Mouse (Mus musculus): ENCODE results near the gene Col12a1. TPM values are rescaled to one million over a fixed set of nuclear protein-coding genes. Genes with fewer than 3 reads are reported as not detected.
A peak's percentile ranks its signal among the peaks of the same experiment; 100 is the strongest.
"Not testable (repeated sequence)": the region's sequence is repeated elsewhere in the genome, so short reads cannot be mapped to it uniquely, and the experiment has no call there.

The Col12a1 gene
- total RNA-seq, 2 experiments from 2014 or later = 7.1 to 8.3 TPM

DNA sequence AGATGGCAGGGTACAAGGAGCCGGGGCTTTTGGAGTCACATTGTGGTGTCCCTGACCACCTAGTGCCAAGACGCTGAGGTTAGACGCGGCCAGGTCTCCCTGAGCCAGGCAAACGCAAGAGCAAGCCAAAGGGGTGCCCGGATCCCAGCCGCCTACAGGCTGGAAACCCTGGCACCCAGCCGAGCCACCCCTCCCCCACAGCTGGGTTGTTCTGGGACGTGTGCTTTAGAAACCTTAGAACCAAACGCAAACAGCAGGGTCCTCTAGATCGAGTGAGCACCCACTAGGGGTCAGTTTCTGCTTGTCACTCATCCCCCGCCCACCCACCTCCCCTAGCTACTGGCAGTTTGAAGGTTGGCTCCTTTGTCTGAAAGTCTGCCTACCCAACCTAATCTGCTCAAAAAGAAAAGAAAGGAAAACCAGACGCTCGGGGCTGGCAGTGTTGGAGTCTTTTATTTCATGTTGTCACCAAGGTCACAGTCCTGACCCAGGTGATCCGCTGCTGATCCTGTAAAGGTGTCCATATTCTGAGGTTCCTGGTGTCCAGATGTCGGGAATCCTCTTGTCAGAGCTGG is 4.1 kb downstream of the Col12a1 start:
- DNase-seq = peak; percentile 84 to 88
- intact Hi-C loops (cut with DNase I) = loop anchor here (10.0 kb wide), 1 partner anchor 190 kb away; no protein-coding TSS in a partner anchor

DNA sequence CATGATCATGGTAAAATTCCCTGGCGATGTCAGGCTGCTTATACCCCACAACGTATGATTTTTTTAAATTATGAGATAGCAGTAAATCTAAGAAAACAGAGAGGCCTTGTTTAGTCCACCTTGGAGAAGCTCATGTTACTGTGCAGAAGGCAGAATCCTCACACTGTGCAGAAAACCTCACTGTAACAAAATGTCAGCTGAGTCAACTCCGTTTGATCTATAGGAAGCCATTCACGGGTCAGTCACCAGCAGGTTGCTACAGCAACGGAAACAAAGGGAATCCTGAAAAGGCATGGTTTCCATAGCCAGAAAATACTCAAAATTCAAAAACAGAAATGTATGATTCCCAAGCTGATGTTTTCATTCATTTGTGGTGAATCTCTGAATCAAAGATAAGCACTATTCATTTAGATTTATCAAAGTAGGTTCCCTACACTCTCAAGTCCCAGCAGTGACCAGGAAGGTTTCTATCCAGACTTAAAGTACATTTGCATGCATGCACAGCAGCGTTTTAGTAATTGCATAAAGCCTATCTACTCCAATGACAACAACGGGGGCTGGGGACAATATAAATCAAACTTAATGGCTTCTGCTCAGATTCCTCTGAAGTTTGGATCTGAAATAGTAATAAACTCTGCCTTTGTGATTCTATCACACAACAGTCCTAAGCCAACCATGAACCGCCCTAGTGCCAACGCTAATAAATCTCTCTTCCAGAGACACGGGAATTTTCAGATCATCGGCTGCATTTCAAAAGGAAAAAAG is 28.7 kb downstream of the Col12a1 start:
- no peak for DNase-seq
- intact Hi-C loops (cut with DNase I) = no loop called here

DNA sequence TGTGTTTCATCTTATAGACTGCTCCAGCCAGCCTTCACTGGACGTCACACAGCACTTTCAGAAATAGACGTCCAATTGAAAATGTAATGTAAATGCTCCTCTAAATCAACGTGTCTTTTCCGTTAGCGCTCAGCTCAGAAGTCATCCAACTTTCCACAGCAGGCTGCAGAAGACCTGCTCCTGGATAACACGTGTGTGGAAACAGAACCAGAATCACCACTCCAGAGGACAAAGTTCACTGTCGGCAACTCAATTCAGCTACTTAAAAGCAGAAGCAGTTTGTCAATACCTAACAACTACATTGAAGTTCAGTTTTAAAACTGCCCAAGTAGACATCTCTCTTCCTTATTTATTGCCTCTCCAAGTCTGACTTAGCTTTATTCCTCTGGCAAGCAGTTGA is 29.3 kb downstream of the Col12a1 start:
- intact Hi-C loops (cut with DNase I) = no loop called here
- no peak for DNase-seq

DNA sequence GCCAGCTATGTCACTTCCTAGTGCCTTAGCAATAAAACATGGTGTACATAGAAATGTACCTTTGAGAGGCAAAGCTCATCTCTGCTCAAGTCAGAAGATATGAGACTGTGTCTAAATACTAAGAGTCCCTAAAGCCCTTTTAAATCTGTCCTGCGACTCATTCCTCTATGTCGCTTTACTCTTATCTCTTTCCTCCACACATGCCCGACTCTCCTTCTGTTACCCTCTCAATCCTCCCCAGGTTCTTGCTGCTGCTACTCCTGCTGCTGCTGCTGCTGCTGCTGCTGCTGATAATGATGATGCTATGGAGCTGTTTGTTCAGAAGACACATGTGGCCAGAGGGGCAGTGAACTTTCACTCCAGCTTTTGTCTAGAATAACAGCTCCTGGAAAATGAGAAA is 31.4 kb downstream of the Col12a1 start:
- intact Hi-C loops (cut with DNase I) = no loop called here
- no peak for DNase-seq

DNA sequence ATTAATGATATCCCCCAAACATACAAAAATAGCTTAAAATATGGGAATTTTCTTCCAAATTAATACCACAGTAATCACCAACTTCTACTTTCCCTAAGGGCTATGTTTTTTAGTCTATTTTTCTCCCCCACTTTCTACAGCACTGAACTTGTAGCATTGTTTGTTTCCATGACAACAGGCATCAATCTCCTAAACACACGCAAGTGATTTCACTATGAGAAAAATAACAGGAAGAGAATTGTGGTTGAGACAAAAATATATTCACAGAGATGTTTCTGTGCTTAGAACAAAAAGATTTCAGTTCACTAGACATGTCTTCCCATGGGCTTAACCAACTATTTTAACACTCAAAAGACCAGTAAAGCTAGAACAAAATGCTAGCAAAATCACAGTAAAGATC is 32.6 kb downstream of the Col12a1 start:
- intact Hi-C loops (cut with DNase I) = no loop called here

DNA sequence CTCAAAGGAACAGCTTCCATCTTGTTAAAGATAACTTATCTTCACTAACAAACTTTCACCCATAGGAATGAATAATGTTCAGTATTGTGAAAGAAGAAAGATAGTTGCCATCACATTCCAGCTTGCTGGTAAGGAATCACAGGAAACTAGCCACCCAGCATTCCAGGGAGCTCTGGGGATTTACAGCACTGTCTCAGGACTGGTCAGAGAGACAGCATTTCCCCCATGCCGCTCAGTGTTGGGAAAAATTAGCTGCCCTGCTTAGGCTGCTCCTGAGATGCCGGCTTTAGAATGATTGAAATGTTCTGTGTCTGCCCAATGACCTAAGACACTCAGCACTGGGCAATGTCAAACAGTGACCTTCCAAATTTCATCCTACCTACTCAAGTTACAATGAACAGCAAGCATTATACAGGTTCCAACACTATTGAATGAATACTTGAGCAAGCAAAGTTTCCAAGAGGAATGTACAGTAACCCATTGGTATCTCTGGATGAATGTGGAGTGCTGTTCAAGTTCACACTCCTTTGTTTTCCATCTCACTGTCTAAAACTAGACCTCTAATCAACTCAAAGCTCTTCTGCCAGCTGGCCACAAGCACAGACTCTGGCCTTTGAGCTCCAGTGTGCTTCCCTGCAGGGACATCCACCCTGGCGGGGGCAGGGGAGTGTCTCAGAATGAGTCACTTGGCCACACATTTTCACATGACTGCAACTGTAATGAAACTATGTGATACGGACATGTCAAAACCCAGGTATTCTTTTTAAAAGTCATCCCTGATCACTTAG is 38.0 kb downstream of the Col12a1 start:
- intact Hi-C loops (cut with DNase I) = no loop called here
- DNase-seq = peak; percentile 77 to 82

More for the DNA sequence above, 32.6 kb downstream of the Col12a1 start:
- no peak for DNase-seq

DNA sequence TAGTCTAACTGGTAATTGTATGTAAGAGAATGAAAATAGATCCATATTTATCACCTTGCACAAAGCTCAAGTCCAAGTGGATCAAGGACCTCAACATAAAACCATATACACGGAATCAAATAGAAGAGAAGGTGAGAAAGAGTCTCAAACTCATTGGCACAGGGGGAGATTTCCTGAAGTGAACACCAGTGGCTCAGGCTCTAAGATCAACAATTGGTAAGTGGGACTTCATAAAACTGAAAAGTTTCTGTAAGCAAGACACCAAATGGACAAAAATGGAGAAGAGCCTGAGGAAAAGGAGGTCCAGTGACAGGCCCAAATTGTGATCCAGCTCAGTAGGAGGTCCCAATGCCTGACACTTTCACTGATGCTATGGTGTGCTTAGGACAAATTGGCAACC is 49.8 kb downstream of the Col12a1 start:
- intact Hi-C loops (cut with DNase I); DNase-seq: not testable (repeated sequence)

DNA sequence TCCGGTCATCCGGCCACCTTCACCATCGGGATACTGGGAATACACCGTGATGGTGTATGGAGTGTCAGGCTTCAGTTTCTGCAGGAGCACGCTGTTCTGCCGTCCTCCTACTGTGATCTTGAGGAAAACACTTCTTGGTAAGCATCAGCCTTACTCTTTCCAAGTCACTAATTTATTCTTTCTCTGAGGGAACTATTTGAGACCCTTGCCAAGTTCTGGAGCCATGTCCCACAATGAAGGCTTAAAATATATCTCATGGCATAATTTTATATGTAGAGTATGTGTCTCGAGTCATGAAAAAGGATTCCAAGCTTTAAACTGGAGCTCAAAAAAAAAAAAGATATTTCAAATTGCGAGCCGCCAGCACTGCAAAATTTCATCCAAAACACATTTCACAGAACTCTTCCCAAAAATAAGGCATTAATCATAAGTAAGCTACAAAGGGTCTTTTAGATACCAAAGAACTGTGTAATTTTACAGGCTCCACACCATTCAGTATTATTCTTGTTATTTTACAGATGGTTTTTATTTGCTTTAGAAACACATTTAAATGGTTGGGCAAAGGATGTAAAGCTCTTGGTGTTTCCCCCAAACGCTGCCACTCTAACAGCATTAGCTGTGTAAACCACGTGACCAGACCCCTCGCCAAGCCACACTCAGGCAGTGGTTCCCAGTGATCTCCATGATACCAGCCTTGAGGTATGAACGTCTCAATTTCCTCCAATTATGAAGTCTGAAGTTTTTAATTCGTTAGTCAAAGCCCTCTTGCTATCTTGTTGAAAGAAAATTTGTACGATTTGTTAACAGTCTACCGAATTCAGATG is 65.1 kb downstream of the Col12a1 start:
- DNase-seq = no peak

DNA sequence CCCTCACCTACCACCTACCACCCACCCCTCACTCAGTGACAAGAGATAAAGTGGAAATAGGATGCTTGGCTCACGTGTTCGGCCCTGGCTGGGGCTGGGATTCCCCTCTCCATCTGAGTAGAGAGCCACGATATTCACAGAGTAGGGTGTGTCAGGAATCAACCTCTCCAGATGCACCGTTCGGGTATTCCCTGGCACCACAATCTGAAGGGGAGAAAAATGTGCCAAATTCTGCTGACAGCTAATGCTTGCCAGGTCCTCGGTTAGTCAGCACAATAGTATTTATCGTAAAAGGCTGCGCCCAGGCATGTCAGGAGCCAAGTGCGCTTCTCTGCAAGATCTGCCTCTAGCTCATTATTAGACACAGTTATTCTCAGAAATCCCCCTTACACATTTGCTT is 70.0 kb downstream of the Col12a1 start:
- peak; percentile 52 to 59 for DNase-seq
- intact Hi-C loops (cut with DNase I) = no loop called here

More for the DNA sequence above, 65.1 kb downstream of the Col12a1 start:
- intact Hi-C loops (cut with DNase I) = no loop called here

DNA sequence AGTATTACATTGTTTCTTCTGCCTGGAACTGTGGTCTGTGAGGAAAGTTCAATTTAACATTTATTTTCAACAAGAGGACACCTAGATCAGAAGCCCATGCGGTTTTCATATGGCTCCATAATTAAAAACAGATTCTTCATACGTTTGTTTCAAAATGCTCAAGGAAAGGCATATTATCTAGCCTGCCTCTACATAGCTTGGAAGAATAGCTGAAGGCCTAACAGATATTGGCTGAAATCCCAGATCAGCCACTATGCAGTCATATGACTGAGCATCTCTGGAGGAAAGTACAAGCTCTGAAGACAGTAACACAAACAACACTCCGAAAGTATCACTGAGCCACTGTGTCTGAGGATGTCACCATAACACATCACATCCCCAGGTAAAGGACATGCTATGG is 72.9 kb downstream of the Col12a1 start:
- DNase-seq = no peak
- intact Hi-C loops (cut with DNase I) = loop anchor here (2.0 kb wide), 1 partner anchor 15 kb away; no protein-coding TSS in a partner anchor

DNA sequence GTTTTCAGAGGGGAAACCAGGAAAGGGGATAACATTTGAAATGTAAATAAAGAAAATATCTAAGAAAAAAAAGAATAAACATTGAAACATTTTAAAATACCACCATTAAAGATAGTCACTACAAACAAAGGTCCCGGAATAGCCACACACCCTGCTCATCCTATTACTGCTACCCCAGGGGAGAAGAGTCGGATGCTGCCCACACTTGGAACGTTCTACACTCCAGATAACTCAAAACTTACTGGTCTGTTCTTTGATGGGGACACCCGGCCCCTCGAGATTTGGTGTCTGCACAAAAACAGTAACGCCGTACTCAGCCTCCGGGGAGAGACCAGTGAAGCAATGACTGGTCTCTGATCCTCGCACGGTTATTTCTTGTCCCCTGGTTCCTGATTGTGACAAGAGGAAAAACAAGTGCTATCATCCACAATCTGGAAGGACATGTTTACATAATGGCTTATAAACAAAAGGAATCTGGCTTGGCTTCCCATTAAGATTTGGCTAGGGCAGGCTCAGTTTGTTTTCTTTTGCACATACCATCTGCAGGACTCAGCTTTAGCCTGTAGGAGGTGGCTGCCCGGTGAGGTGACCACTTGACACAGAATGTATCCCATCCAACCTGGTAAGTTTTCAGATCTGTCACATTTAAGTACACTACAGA is 79.1 kb downstream of the Col12a1 start:
- no peak for DNase-seq
- intact Hi-C loops (cut with DNase I) = no loop called here

DNA sequence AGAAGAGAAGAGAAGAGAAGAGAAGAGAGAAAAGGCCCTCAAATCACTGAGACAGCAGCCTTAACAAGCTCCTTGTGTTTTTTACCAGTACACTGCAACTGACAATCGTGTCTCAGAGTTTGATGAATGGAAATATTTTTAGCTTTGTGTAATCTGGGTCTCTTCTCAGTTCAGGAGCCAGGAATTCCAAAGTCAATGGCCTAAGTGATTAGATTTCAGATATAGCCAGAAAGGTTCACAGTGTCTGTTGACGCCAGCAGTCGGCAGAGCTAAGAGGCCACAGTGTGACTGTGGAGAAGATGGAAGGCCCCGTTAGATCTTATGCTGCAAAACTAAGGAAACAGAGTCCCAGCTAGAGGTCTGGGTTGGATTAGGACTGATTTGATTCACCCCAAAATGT is 80.8 kb downstream of the Col12a1 start:
- intact Hi-C loops (cut with DNase I) = no loop called here
- no peak for DNase-seq

DNA sequence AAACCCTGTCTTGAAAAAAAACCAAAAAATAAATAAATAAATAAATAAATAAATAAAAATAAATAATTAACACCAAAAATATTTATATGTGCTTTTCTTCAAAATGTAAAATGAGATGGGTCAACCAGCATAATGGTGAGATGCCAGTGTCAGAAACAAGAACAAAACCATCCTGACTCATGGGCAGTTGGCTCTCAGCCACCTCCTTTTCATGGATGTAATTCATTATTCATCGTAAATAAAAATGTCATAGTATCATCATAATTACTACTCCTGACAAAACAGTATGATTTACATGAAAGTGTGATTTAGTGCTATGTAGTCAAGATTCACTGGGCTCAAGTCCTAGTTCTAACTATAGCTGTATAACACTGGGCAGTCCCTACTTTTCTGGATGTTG is 84.6 kb downstream of the Col12a1 start:
- intact Hi-C loops (cut with DNase I) = no loop called here
- no peak for DNase-seq

DNA sequence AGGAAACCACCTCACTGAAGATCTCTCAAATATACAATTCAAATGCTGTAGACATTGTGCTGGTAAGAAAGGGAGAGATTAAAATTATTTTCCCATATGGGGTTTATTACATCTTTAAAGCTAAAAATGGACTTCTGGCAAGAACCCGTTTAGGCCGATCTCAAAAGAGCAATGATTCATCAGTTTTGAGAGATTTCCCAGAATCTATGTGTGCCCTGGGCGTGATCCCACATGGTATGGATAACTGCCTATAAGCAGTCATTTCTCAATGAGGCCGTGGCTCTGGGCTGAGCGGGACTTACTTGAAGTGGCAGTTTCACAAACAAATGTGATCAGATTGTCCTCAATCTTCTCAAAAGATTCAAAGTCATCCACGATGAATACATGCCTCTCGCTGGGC is 87.4 kb downstream of the Col12a1 start:
- intact Hi-C loops (cut with DNase I) = no loop called here
- no peak for DNase-seq

DNA sequence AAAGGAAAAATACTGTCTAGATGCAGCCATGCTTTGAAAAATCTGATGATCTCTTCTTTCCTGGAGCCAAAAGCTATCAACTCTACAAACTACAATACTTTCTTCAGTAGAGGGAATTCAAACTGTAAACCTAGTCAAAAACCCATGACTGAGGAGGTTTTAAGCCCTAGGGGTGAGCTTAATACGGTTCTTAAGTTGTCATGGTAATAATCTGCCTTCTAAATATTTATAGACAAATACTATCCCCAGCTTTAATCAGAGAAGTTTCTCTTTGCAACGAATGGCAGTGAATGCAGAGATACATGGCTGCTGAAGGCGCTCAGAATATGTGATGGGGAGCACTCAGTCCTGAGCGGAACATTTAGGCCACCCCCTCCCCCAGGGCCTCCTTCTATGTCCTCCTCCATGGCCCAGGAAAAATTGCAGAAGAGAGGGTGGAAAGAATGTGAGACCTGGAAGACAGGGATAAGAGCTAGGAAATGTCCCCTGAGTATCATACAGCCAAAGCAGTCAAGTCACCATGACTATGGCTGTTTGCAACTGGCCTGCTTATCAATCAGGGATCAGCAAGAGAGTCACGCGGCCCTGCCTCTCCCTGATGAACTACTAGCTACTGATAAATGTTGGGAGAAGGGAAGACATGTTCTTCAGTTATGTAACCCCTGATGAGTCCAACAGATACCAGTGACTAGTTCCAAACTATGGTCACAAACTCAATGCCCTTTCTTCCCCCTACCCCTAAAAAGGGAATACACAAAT is 99.6 kb downstream of the Col12a1 start:
- DNase-seq = no peak
- intact Hi-C loops (cut with DNase I) = no loop called here

DNA sequence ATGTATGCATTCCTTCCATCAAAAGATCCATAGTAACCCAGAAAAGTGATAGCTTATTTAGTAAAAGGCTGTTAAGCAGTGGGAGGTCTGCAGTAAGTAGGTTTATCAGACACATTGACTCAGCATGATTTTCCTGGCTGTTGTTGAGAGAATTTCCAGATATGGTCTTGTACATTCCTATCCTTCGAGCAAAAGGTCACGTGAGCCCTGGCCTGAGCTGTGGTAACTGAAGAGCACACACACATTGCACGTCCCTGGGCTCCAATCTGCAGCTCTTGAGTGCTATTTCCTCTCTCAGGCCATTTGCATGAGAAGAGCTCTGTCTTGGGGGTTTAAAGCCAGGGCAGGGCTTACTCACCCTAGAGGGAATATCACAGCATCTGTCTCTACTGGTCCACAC is 101.3 kb downstream of the Col12a1 start:
- intact Hi-C loops (cut with DNase I) = no loop called here
- DNase-seq = peak; percentile 66 to 68

DNA sequence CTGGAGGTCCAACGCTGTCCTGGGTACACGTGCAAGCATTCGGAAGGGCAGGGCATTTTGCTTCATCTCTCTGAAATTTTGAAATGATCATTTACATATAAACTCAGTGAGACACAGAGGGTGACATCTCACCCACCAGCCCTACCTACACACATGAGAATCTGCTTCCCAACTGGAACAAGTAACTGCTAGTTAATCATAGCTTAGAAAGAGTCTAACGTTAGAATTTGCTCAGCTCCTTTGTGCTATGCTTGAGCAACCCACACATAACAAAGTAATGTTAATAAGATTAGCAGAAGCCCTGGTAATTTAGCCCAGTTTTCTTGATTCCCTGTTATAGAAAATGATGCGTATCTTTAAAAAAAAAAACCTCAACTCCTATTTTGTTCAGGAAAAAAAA is 102.6 kb downstream of the Col12a1 start:
- no peak for DNase-seq
- intact Hi-C loops (cut with DNase I) = no loop called here

DNA sequence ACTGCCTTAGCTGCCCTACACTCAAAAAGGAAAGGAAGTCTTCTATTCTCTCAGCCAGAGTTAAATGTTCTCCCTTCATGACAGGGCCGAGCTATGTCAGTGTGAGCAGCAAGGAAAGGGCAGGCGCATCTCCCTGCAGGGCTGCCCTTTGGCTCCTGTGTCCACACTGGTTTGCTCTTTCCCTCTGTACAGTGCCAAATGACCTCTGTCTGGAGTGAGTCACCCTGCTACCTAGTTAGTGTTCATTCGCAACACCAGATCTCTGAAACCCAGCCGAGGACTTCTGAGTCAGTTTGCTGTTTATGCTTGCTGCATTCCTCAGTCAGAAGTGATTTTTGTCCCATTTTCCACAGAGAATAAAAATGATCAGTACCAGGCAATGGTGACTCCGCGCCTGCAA is 108.3 kb downstream of the Col12a1 start:
- intact Hi-C loops (cut with DNase I) = no loop called here
- DNase-seq = peak in 1 of 2 experiments; percentile 19

DNA sequence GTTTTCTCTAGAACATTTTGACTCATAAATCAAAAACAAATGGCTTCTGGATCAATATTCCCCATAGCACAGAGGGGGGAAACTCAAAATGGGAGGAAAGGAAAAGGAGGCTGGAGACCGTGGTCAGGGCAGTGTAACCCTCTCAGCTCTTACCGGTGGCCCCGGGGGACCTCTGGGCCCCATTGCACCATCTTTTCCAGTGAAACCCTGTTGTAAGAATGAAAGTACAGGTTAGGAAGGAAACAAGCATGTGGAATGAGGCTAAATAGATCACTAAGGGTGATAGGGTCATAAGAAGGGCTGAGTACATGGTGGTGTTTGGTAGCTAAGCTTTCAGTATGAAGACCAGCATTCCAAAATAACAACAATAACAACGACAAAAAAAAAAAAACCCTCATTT is 109.0 kb downstream of the Col12a1 start:
- no peak for DNase-seq
- intact Hi-C loops (cut with DNase I) = no loop called here

DNA sequence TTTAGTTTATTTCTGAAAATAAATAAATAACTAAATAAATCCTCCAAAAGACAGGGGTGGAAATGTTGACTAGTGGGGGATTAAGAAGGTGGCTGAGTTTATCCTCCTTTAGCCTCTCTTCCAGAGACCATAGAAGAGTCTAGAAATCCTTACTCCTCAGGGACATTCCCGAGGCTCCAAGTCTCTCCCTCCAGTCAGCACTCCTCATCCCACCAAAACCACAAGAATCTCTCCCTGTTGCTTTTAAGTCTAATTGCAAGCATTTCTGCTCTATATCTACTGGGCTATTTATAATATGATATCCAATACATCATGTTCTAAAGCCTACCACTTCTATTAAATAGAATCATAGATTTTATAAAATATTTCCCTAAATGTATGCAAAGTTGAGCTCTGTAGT is 109.8 kb downstream of the Col12a1 start:
- DNase-seq = no peak
- intact Hi-C loops (cut with DNase I) = no loop called here

Data from heart, postnatal 10 days (tissue).